Mouse (Mus musculus) layer of hippocampus, adult 11-12 months (tissue): ENCODE measurements around the gene Adrm1.
"Not testable (repeated sequence)": the region's sequence is repeated elsewhere in the genome, so short reads cannot be mapped to it uniquely, and the experiment has no call there.

Source experiments
- DNase-seq: peaks from one replicate; pipeline ENCODE4 v3.0.0; 2022; ENCODE audit warnings: low spot score

The Adrm1 gene

DNA sequence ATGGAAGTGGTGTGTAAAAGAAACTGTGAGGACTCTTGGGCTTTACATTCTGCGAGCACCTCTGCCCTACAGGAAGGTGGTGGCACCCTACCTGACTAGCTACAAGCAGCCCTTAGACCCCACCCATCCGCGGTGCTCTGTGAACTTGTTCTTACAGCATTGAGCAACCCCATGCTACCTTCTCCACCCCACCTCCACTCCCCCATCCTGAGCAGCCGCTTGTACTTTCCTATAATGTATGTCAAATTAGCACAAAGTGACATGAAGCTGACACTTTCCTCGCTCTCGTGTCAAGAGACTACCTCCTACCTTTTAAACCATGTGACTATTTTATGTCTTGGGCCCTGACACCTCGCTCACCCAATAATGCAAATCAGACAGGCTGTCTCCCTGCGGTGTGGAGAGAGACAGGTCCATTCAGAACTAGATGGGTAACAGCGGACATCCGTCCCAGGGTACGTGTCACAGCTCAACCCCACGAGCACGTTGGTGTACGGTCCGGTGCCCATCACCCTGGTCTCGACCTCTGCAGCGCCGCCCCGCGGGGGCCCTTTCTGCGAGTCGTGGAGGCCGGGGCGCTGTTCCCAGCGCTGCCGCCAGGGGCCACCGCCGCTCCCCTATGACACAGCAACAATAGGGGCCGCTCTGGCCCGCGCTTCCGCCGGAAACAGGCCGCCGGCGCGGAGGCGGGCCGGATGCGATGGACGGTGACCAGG is at the start of gene Adrm1:
Adrm1 (plus strand) TSS at position 680 of the 716 bp plus-strand sequence.
- DNase-seq: peak; percentile 99

DNA sequence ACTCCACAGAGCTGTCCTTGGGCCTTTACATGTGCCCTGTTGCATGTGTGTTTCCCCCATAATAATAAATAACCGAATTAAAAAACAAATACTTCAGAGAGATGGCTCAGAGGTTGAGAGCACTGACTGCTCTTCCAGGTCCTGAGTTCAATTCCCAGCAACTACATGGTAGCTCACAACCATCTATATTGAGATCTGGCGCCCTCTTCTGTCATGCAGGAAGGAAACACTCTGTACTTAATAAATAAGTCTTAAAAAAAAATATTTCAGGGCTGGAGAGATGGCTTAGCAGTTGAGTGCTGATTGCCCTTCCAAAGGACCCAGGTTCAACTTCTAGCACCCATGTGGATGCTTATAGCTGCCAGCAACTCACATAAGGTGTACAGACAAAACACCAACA is 47.1 kb upstream of the Adrm1 start:
- no peak for DNase-seq

DNA sequence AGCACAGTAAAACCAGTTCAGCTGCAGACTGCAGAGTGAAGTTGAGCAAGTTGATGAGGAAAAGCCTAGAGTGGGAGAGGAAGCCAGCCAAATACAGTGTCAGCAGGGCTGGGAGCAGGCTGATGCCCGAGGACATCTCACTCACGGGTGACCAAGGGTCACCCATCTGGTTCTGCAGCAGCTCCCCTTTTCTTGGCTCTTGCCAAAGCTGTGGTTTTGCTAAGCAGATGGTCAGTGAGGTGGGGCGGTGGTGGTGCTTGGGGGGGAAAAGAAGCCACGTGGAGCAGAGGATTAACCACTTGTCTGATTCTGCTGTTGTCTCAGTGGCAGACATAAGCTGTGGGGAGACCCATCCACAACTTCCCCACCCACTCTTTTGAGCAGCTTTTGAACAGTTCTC is 45.1 kb upstream of the Adrm1 start:
- DNase-seq: no peak

DNA sequence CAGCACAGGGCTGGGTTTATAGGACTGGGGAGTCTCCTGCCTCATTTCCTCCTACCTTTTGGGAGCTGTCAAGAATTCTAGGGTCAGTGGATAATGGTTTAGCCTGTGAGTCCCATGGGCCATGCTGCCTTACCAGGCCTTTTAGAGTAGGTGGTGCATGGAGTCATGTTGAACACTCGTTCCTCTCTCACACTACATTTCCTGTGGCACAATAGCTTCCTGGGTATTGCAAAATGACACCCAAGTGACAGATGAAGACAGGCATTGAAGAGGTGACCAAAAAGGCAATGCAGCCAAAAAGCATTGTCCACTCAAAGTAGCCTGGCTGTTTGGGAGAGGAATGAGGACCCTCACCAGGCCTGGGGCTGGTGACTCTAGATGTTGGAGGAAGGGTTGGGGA is 43.6 kb upstream of the Adrm1 start:
- DNase-seq: no peak

DNA sequence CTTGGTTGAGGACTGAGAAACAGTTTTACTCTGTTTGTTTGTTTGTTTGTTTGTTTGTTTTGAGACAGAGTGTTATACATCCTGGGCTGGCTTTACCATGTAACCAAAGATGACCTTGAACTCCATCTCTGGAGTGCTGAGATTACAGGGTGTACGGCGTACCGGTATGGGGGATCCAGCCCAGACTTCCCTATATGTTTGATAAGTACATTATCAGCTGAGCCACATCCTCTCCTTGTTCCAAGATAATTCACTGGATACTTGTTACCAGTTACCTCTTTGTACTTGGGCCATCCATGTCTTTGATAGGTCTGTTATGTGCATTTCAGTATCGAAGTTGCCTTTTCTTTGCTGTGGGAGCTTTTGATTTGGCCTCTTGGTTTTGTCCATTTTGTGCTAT is 38.1 kb upstream of the Adrm1 start:
- no peak for DNase-seq

DNA sequence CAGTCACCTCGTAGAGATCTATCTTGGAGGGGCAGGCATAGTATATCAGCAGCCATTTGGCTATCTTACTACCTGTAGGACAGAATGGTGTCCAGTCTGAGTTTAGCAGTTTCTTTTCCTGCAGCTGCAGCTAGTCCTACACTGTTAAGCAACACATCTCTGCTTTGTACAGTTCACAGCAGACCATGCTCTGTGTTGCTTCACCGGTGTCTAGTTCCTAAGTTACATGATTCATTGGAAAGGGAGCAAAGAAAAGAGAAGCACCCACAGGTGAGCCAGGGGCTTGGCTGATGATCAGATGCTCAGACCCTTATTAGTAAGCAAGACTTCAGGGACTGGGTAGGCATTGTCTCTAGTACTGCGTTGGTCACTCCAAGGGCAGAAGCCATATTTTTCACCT is 37.4 kb upstream of the Adrm1 start:
- DNase-seq: no peak

DNA sequence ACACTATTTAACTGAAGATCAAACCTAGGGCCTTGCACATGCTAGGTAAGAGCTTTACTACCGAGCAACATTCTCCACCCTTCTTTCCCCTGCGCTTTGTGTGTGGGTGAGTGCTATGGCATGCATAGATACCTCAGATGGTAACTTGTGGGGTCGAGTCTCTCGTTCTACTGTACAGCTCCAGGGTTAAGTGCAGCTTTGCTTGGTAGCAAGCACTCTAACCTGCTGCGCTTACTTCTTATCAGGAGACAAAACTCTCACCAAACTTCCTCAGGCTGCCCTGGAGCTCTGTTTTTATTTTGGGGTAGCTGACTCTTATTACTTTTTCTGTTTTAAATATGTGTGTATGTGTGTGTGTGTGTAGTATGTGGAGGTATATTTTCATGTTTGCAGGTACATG is 35.9 kb upstream of the Adrm1 start:
- no peak for DNase-seq

DNA sequence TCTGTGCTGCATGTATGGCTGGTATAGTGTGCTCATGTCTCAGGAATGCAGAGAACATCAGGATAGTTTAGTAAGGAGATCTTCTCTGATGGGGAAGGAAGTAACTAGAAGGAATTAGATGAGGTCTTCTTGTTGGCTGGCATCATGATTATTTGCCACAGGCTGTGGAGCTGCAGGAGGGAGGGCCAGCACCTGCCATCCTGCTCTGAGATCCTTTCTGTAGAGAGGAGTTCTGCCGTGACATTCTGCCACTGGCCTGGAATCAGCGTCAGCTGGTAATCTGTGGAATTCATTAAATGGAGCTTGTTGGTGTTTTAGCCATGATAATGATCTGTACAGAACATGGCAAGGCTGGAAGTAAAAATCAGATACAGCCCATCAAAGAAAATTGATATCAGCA is 25.2 kb upstream of the Adrm1 start:
- DNase-seq: no peak

DNA sequence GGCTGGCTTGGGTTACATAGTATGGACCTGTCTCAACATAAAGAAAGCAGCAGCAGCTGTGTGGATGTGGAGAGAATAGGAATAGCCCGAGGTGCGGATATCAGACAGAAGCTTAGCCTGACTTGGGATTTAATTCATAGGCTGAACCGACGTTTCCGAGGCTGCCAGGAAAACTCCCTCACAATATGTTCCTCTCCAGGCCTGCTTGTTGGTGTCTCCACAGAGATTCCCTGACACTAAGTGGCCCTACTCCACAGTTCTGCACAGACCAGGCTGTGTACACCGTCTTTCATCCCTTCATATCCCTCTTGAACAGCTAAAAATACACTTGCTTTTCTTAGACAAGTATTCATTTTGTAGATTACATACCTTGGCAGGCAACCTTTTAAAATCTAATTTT is 23.9 kb upstream of the Adrm1 start:
- DNase-seq: no peak

DNA sequence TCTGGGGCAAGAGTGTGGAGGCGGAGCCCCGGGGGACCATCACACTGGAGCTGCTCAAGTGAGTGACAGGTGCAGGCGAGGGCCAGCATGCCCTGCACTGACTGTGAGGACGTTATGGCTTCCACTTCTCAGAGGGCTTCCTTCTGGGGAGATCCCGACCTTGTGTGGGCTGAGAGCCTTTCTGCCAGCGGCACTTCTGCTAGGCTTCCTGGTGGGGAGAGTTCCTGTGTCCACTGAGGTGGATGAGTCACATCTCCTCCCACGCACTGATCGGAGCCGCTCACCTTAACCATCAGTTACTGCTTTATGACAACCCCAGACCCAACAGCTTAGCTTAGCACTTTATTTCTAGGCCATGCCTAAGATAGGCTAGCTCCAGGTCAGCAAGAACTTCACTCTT is 22.7 kb upstream of the Adrm1 start:
- DNase-seq: no peak

DNA sequence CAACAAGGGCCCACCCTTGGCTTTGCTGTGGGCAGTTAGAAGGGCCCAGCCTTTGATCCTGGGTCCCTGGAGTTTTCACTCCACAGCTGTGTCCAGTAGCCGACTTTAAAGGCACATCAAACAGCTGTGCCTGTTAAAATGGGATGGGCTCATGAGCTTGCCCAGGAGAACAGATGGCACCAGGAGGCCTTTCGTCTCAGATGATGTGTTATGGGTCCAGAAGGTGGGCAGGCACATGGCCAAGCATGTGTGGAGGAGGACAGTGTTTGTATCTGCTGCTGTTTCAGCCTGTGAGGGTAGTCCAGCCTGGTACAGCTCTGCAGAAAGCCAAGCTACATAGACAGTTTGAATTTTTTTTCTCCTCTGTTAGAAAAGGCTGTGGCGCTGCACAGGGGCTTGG is 16.5 kb upstream of the Adrm1 start:
- peak; percentile 38 for DNase-seq

DNA sequence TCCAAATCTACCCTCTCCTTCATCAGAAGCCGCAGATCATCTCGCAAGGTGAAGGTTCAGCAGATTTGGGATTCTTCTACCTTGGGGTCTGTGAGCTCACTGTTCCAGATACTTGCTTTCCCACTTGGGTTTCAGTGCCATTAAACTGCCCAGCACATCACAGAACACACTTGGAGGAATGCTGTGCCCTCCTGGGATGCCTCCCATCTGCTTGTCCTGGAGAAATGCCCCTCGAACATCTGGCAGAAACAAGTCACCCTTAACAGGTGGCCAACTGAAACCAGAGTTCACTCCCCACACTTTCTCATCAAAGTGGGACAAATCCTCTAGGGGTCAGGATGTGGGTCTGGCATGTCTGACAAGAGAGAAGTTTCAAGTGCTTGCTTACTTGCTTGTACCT is 12.7 kb upstream of the Adrm1 start:
- DNase-seq: no peak

DNA sequence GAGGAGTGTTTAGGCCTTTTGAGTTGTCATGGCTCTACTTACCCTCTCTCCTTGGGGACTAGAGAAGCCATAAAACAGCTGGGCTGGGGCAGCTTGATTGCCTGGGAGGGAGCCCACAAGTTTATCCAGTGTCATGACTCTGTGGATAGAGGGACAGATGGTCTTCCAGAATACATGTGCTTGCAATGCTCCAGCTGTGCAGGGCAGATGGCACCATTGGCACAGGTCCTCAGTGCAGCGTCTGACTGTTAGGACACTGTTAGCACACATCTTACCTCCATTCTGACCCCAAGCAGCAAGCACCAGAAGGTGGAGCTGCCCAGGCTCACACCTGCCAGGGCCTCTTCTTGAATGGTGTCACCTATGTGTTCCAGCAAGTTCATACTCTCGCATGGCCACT is 5.4 kb upstream of the Adrm1 start:
- no peak for DNase-seq

DNA sequence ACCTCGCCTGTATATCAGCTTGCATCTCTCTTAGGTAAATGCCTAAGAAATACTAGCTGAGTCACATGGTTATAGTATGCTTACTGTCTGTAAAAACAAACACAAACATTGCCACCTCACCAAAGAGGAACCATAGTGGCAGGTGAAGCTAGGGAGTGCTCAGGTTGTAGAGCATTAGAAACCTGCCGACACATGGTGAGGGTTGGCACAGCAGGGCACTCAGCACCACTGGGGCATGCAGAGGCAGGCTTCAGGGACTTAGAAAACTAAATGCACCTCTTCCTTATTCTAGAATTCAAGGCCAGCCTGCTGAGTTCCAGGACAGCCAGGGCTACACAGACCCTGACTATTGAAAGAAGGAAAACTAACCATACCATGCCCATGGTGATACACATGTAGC is 4.4 kb upstream of the Adrm1 start:
- DNase-seq: no peak

DNA sequence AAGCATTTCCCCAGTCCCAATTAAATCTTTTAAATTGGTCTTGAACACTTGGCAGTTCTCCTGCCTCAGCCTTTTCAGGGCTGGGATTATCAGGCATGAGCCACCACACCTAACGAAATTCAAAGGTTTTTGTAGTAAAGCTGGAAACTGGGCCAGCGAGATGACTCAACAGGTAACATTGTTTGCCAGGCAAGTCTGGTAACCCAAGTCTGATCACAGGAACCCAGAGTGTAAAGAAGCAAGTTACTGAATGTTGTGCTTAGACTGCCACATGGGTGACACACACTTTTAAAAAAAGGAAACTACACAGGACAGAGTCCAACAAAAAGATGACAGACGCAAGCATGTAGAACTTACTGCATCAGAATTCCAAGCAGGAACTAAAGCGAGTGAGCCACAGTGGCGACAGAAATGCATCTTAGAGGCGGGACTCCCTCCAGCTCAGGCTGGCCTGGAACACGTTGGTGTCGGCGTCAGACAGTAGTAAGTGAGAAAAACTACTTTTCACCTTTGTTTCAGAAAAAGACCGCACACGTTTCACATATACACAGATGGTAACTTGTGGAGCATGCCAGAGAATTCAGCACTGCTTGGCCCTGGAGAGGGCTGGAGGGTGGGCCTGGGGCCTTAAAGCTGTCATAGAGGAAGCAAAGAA is 1.0 kb upstream of the Adrm1 start:
- DNase-seq: no peak

DNA sequence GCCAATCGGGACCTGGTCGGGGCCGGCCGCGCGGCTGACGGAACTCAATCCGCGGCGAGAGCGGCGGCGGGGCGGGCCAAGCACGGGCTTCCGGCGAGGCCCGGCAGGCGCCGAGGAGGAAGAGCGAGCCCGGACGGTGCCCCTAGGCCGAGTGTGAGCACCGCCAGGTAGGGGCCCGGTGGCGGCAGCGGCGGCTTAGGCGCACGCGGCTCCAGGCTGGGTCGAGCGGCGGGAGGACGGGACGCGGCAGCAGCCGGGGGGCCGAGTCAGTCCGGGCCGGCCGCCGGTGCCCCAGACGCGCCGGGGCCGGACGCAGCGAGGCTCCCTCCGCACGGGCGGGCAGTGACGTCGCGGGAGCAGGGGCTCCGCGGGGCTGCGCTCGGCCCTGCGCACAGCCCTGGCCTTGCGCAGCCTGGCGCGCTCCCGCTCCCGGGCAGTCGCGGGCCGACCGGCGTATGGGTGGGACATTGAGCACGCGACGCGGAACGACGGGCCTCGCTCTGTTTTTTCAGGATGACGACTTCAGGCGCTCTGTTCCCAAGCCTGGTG is 311 bp downstream of the Adrm1 start:
- peak; percentile 46 for DNase-seq

DNA sequence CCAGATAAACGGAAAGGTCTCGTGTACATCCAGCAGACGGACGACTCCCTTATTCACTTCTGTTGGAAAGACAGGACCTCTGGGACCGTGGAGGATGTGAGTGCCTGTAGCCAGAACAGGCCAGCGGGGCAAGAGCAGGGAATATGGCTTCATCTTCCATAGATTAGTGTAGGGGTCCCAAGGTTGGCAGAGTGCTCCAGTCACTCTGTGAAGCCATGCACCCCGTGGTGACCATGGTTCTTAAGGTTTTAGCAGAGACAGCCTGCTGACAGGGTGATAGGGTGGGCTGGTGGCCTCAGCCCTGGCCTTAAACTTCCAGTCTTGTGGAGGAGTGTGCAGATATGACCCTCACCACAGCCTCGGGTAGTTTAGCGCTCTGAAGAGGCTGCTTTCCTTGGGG is 867 bp downstream of the Adrm1 start:
- no peak for DNase-seq

DNA sequence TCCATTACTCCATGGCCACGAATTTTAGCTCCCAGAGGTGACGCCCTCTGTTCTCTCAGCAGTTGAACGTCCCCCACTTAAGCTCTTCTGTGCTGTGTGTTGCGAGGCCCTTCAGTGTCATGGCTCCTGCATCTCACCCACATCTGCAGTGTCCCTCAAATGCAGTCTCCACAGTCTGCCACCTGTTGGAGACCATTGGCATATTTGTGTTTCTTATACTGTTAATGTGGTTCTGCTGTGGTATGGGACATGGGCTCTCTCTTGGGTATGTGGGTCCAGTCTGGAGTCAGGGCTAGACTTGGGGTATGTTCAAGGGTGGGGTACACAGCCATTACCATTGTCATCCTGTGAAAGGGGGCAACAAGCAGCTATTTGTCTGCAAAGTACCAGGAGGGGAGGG is 1.9 kb downstream of the Adrm1 start:
- DNase-seq: no peak

DNA sequence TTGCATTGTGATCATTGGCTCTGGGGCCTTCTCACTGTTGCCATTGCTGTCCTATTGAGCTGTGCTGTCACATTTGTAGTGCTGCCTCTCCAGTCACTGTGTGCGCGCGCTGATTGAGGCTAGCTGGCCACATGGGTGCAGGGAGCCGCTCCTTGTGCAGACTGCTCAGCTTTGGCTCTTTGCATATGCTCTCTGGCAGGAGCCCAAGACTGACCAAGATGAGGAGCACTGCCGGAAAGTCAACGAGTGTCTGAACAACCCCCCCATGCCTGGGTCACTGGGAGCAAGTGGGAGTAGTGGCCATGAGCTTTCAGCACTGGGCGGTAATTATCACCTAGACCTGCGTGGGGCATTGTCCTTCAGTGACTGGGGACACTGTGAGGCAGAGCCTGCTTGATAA is 2.4 kb downstream of the Adrm1 start:
- DNase-seq: not testable (repeated sequence)

DNA sequence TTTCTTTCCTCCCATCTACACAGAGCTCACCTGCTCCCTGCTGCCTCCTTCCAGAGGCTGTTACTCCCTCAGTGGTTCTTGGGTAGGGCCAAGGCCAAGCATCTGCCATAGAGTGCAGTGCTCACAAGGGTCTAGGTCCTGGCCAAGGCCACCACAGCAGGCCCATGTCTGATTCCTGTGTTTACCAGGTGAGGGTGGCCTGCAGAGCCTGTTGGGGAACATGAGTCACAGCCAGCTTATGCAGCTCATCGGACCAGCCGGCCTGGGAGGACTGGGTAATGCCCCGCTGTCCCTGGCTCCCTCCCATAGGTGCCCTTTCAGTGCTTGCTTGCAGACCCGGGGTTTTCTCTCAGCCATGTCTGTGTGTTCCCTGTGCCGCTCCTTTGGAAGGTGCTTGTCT is 2.8 kb downstream of the Adrm1 start:
- DNase-seq: no peak

DNA sequence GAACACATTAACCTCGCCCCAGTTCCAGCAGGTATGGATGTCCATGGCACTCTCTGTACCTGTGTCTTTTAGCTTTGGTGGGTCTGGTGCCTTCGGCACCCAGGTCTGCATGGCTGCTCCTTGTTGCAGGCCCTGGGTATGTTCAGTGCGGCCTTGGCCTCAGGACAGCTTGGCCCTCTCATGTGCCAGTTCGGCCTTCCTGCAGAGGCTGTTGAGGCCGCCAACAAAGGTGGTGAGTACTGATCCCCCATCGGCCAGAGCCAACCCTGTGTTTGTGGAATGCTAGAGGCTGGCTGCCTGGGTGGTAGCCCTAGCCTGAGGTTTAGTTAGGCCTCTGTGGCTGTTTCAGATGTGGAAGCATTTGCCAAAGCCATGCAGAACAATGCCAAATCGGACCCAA is 4.4 kb downstream of the Adrm1 start:
- DNase-seq: no peak

DNA sequence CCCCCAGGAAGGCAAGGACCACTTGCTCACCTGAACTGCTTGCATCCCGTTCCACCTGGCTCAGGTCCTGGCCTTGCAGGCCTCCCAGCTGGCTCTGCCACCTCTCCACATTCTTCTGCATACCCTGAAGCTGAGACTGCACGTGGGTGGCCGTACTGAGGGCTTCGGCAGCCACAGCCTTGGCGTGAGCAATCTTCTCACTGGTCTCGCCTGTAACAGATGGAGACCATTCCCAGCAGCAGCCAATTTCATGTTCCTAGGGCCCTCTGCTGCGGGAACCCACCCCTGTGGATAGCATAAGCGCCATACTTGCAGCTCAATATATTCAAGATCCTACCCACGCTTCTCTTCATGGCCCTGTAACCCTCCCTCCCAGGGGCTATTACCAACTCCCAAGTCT is 10.3 kb downstream of the Adrm1 start:
- no peak for DNase-seq

DNA sequence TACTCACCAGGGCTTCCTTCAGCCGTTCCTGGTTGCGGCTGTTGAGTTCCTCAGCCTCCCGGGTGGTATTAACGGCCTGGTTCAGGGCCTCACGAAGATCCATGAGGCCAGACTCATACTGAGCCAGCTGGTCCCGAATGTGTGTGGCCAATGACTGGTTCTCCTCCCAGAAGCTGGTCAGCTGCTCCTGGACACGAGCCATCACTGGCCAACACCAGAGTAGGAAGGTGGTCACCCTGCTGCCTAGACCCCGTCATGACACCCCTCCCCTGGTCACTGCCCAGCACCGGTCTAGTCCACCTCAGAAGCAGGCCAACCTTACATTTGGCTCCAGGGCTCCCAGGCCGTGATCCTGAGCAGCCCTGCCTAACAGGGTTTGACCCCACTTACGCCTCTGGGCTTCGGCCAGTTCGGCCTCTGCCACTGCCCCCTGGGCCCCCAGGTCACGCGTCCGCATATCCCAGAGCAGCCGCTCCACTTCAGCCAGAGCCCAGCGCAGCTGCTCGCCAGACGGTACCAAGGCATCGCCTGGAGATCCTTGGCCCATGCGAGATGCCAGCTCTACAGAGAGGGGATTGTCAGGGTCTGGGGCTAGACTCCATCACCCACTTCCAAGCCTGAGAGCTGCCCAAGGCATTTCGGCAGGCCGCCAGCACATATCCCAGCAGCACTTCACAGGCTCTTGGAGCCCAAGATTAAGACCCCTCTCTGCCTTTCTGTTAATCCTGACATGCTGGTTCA is 12.9 kb downstream of the Adrm1 start:
- DNase-seq: no peak
